Mouse (Mus musculus) testis, adult 2 months (tissue): ENCODE data around the gene Hpdl.

Experiments used
- CTCF ChIP-seq: fragments of 200-500 bp; IDR thresholded peaks from 2 replicates; pipeline ENCODE4 v1.5.1; 2012; ENCODE audit warnings: low read depth, mild to moderate bottlenecking, inconsistent platforms, low read length, moderate library complexity; ENCODE audit not compliant: control insufficient read depth, insufficient read depth, insufficient replicate concordance
- POLR2A ChIP-seq: fragments of 200-500 bp; IDR thresholded peaks from 2 replicates; pipeline ENCODE4 v1.6.1; 2012; ENCODE audit warnings: low read depth, mild to moderate bottlenecking, inconsistent platforms, low read length, moderate library complexity; ENCODE audit not compliant: control insufficient read depth

DNA sequence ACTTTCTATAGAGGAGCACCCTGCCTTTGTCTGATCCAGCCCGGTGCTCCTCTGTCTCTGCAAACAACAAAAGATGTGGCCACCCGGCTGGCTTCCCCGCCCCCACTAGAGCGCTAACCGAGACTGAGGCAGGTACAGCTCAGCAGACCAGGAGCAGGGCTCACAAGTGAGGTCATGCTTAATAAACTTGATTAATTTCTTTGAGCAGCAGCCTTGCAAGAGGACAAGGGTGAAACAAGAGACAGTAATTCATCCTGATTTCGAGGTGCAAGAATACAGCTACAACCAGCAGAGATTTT, 8.5 kb upstream of the Hpdl start:
- TF ChIP-seq POLR2A, result no peak
- no peak for TF ChIP-seq CTCF
